Mouse (Mus musculus) CD4-positive, CD25-positive, alpha-beta regulatory T cell, adult 2 months (primary cell): ENCODE data around the gene Tlcd2.

ENCODE experiments used
- DNase-seq: peaks from one replicate; pipeline ENCODE4 v3.0.0-alpha.2; 2012; ENCODE audit warnings: low read depth, low spot score

Tlcd2 gene

GRCm38 (mm10) chr11:75515186-75515585 is 53.7 kb downstream of the Tlcd2 start:
- no peak for DNase-seq

- no peak for DNase-seq
These were observed 58.5 kb downstream of the Tlcd2 start for GRCm38 (mm10) chr11:75519834-75520633.
